Mouse (Mus musculus): Measurements from ENCODE around the gene Atxn7l3.

DNA sequence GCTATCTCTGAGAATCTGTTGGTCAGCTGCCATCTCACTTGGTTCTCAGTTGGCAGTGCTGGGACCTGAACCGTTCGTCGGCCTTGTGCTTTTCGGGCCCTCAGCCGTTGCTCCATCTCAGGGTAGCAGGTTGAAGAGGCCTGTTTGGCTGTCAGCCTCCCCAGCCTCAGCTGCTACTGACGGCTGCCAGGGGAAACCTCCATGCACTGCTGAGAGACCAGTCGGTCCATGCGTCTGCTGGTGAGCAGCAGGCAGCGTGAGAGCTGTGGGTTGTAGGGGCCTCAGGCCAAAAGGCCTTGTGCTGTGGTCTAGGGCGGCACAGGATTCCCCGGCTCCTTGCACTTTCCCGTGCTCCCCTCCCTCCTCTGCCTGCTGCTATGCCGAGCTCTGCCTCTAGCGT is 30.6 kb downstream of the Atxn7l3 start:
- TF ChIP-seq POLR2A (IDR thresholded peaks at IDR 0.05; ENCODE audit: insufficient read depth, low read length) = no peak
- no peak for TF ChIP-seq CTCF (IDR thresholded peaks at IDR 0.05; ENCODE audit: low read depth, low read length)
